In the genomic region with DNA sequence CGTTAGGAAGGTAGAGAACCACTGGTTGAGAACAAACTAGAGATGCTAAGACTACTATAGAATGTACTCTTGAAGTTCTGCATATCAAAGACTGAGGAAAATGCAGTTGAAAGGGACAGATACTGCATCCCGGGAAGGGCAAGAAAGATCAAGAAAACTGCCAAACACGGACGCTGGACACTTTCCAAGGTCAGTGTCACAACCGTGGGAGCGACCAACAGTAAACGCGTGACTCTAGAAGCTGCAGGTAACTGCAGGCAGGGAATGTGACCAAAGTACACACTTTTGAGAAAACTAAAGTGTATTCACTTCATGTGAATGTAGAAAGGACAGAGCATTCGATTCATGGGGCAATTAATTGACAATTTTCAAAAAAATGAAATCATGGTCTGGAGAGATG, we compare ENCODE assay signal across 22 mouse cellular contexts.
"Had no signal": no experiment of that assay in that cellular context is flagged by ENCODE, and none has a peak within 500 bp of the region (broad histone marks: within the 10 kb centered on the region; RNA-seq: fewer than 3 reads in every experiment).

No protein-coding gene starts in this region.

- H3K4me2 ChIP-seq: liver, embryonic 11.5 days; liver, embryonic 15.5 days; lung, embryonic 15.5 days; midbrain, embryonic 15.5 days; neural tube, embryonic 12.5 days; neural tube, embryonic 15.5 days had no signal

- H3K36me3 ChIP-seq: liver, embryonic 15.5 days; lung, embryonic 15.5 days; midbrain, embryonic 10.5 days; midbrain, embryonic 15.5 days; neural tube, embryonic 12.5 days; neural tube, embryonic 15.5 days had no signal

- DNase-seq: layer of hippocampus, postnatal 36 days; lung, adult 18-20 months; lung, postnatal 10 days; lung, postnatal 36 days; right cerebral cortex, adult 18-20 months; right cerebral cortex, postnatal 14 days; right cerebral cortex, postnatal 4 days; thymus, adult 2 months; thymus, postnatal 14 days; thymus, postnatal 4 days had no signal

- H3K27ac ChIP-seq: kidney, postnatal 0 days; left cerebral cortex, adult 2 months; liver, embryonic 15.5 days; lung, embryonic 15.5 days; midbrain, embryonic 10.5 days; midbrain, embryonic 15.5 days; neural tube, embryonic 12.5 days; neural tube, embryonic 15.5 days; stomach, postnatal 0 days had no signal

- H3K4me3 ChIP-seq: left cerebral cortex, adult 2 months; liver, embryonic 15.5 days; lung, embryonic 15.5 days; megakaryocyte, embryonic 14.5 days; midbrain, embryonic 10.5 days; midbrain, embryonic 15.5 days; neural tube, embryonic 12.5 days; neural tube, embryonic 15.5 days had no signal

- H3K27me3 ChIP-seq: liver, embryonic 15.5 days; lung, embryonic 15.5 days; megakaryocyte, embryonic 14.5 days; midbrain, embryonic 15.5 days; neural tube, embryonic 12.5 days had no signal

- H3K9me3 ChIP-seq: liver, embryonic 15.5 days; lung, embryonic 15.5 days; megakaryocyte, embryonic 14.5 days; midbrain, embryonic 10.5 days; midbrain, embryonic 15.5 days; neural tube, embryonic 12.5 days; neural tube, embryonic 15.5 days had no signal

- H3K4me1 ChIP-seq: liver, embryonic 15.5 days; lung, embryonic 15.5 days; megakaryocyte, embryonic 14.5 days; midbrain, embryonic 10.5 days; midbrain, embryonic 15.5 days; neural tube, embryonic 12.5 days had no signal

- H3K9ac ChIP-seq: liver, embryonic 15.5 days; lung, embryonic 15.5 days; midbrain, embryonic 15.5 days; neural tube, embryonic 12.5 days; neural tube, embryonic 15.5 days had no signal

- ATAC-seq: intestine, postnatal 0 days; midbrain, embryonic 15.5 days had no signal
